Mouse (Mus musculus) cerebellum, postnatal 4 days (tissue): ENCODE results near the gene Zfp536.

Experiments
- DNase-seq, 2 experiments: peaks; one replicate each; pipeline ENCODE4 v3.0.0; 2022; ENCODE audit warnings: low spot score in 2 of 2, mixed read lengths in 1 of 2

Gene Zfp536

DNA sequence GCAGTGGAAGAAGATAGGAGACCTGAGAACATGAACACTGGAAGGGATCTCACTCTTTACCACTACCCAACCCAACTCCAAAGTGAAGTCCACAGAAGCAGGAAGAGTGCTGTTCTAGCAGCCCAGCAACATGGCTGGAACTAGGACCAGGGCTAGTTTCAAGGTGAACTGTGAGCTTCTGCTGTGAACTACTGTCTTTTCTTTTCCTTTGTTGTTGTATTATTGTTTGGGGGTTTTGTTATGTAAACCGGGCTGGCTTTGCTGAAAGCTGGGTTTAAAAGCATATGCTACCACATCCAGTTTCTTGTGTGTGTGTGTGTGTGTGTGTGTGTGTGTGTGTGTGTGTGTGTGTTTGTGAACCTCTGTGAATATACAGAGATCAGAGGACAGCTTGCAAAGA lies 216.6 kb downstream of the Zfp536 start:
- DNase-seq: no peak

DNA sequence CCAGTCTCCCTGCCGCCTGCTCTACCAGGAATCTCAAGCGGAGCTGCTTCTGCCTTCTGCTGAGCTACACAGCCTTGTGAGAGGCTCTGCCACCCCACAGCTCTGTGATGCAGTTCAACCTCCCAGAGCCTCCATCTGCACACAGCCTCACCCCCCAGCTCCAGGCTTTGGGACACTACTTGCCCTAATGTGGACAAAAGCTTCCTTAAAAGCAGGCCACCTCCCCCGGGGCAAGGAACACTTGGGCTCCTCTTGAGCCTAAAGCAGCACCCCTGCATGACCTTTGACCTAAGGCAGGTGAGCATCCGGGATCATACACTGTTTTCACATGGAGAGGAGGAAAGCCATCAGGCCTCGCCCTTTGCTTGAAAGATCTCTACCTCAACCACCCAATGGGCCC lies 219.0 kb downstream of the Zfp536 start:
- DNase-seq: no peak

DNA sequence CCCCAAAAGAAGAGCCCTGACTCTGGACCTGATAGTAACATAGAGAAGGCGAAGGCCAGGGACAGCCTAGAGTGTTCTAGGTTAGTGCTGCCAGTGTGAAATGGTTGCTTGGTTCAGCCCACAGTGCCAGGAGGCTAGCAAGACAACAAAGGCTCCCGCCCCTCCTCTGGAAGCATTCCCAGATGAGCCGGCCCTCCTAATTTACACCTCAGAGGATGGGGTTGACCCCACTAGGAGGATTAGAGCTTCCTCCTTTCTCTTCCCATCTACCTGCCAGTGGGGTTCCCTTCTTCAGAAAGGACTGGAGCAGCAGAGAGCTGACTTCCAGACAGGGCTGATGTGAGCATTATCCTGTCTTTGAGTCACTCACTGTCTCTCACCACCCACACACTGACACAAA lies 219.8 kb downstream of the Zfp536 start:
- DNase-seq: no peak

DNA sequence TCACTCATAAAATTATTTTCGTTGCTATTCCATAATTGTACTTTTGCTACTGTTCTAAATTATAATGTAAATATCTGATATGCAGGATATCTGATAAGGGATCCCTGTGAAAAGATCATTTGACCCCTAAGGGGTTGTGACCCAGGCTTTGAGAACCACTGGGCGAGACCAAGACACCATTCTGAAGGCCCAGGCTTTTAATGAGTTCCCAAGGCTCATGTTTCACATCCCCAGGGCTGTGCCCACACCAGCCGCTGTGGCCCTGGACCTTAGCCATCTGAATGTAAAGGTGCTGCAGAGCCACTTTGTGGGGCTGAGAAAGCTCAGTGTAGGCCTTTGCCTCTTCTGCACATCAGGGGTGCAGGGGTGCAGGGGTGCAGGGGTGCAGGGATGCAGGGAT lies 221.1 kb downstream of the Zfp536 start:
- no peak for DNase-seq

DNA sequence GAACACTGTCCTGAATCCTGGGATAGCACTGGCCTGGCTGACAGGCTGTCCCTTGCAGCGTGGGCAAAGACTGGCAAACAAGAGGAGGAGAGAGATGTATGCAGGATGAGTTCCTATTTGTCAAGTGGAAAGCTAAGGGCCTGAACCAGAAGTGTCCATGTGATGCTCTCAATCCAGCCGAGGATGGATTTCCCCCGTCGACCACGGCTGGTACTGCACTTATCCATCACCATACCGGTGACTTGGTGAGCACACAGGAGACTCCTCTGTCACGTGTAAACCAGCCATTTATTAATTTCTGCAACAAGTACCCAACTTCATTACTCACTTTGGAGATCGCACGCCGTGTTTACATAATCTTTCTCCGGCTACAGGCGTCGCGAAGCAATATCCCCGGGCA lies 224.6 kb downstream of the Zfp536 start:
- DNase-seq: no peak

DNA sequence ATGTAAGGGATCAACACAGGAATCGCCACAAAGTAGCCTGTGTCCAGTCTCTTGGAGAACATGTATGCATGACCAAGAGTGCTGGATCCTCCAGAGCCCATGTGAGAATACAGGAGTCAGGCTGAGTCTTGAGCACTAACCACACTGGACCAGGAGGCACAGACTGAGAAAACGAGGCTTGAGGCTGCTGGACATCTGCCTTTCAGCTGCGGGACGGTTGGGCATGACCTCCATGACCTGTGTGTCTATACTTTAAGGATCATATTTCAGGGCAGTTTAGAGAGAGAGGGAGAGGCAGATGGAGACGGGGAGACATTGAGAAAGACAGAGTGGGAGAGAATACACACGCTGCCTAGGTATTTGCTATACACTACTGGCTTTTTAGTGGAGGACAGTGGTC lies 229.4 kb downstream of the Zfp536 start:
- DNase-seq: no peak

DNA sequence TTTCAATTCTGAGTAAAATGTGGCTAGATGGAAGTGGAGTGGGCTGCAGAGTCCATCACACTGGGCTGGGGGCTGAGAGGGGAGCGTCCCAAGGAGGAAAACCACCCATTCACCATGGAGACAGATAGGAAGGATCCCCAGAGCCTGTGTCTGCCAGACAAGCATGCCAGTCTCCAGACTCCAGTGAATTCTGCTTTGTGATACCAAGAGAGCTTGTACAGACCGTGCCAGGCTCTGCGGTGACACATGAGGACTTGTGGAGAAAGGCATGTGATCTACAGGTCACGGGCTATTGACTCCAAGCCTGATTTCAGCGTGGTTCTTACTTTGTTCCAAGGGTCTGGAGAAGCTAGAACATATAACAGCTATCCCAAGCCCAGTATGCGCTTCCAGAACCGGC lies 230.5 kb downstream of the Zfp536 start:
- no peak for DNase-seq

DNA sequence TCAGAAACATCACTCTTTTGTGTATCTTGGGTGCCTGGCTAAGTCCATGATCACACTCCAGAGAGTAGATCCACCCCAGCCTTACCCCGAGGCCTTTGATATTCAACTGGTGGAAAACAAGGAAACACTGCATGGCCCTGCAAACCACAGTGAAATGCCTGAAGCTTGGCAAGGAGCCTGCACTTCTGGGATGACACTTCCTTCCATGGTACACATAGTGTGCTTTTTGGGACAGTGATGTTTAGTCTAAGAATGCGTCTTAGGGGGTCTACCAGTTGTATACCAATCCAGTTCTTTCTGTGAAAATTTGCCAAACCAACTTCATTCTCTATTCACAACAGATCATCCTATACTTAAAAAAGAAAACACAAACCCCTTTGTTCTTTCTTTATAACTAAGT lies 242.3 kb downstream of the Zfp536 start:
- DNase-seq: no peak

DNA sequence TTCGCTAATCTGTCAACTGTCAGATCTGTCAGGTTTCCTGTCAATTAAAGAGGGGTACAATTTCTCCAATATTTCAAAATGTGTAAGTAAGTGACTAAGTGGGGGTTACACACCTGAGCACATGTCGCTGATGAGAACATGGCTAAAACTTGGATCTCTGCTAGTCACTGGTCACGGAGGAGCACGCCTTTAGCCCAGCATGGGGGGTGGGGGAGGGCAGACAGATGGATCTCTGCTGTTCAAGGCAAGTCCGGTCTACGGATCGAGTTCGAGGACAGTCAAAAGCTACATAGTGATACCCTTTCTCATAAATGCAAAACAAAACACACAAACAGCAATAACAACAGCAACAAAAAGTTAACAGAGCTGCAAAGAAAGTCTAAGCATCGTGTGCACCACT lies 245.1 kb downstream of the Zfp536 start:
- DNase-seq: no peak

DNA sequence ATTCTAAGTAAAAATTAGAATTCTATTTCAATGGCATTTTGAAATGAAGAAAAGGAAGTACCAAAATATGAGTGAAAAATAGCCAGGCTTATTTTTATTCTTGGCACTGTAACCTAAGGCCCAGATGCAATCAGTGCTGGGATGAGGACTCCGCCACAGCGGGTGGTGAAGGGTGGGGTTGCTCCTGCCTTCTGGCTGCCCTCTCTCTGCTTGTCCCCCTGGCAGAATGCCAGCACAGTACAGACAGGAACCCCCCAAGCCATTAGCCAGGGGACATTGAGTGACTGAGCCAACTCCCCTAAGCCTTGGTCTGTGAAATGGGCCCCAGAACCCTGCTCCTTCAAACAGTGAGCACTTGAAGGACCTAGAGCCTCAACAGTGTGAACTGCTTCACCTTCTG lies 245.6 kb downstream of the Zfp536 start:
- DNase-seq: peak in 1 of 2 experiments; percentile 53

DNA sequence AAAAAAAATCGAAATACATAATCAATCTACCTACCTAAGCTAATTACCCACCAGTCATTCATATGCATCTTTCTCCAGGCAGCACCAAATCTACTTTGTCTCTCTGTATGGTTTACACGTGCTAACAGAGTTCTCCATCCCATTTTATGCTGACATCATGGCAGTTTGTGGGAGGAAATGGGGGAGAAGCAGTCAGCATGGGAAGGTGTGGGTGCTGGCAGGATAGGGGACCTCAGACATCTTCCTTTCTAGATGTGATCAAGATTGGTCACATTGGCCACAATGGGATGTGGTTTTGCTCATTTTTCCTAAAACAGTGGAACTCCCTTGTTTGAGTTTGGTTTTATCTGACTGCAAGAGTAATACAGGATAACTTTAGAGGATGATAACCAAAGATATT lies 252.0 kb downstream of the Zfp536 start:
- no peak for DNase-seq

DNA sequence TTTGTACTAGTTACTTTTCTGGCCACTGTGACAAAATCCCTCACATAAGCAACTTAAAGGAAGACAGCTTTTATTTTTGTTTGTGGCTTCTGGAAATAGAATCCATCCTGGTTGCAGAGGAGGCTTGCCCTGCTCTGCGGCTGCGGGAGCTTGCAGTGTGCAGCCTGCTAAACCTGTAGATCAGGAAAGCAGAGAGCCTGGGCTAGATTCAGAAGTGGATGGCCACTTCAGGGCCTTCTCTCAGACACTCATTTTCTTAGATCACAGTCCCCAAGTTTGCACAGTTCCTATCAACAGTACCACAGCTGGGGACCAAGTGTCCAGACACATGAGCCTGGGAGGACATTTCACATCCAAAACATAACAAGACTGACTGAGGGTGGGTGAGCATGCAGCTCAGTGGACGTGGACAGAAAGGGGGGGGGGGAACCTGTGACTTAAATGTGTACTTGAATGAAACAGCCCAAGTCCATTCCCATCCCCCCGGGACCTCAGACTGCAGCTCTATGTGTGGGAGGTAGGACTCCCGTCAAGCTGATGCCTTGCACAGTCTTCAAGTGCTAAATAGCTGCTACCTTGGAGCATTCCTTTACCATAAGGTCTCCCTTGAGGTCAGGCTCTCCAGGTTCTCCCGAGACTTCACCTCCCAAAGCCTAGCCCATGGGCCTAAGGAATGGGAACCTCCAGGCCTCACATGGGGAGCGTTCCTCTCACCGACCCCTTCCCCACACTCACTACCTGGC lies 262.3 kb downstream of the Zfp536 start:
- DNase-seq: no peak

DNA sequence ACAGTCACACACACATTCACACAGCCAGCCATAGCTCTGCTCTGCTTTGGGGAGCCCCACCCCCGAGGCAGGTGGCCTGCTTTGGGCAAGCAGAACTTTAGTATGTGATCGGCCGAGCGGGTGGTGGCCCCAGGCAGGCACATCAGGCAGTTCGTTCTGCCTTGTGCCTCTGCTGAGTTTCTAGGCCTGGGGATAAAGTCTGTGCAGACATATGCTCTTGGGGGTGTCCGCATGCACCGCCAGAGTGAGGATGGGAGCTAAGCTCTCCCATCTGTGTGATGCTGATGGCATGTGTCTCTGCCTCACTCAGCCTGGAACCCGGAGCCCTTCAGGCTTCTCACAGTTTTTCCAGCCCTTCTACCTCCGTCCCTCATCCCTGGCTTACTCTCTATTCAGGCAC lies 263.7 kb downstream of the Zfp536 start:
- no peak for DNase-seq

DNA sequence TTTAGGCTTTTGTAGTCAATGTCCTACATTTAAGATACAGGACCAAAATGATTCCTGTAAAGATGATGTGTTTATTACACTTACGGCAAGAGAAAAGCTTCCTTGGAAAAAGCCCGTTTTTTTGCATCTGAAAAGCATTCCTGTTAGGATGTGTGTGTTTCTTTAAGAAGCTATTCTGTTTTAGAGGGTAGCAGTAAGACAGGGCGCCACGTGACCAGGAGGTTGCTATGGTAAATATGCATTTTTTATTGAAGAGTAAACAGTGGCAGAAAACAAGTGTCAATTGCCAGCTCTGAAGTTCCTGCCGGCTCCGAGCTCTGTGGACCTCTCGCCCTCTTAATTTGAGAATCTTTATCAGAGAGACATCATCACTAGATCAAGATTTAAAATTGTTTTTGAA lies 267.9 kb downstream of the Zfp536 start:
- no peak for DNase-seq

DNA sequence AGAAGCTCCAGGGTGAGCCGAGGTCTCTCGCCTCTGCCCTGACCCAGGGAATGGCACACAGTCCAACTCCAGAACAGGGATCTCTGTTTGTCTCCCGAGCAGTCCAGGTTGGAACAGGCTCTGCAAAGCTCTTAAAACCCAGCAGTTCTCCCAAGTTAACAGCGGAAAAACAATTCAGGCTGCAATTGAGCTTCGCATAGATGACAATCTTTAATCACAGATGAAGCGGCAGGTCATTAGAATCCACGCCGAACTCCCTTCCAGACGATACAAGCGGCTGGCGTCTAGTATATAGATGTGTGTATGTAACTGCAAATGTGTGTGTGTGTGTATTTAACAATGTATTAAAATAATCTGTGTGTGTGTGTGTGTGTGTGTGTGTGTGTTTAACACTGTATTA lies 268.3 kb downstream of the Zfp536 start:
- no peak for DNase-seq

DNA sequence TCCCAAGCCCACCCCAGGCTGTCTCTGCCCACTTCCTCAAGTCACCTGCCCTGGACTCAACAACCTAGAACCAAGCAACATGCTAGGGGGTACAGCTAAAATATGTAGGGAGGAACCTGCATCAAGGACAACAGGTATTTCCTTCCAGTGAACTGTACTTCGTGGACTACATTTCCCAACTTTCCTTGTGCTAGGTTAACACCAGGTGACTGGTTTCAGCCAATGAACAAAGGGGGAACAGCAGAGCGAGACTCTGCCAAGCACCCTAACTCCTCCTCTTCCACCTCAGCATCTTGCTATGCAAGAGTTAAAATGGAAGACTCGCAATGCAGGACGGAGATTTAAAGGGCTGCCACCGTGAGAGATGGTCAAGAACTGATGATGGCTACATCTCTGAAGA lies 274.6 kb downstream of the Zfp536 start:
- no peak for DNase-seq

DNA sequence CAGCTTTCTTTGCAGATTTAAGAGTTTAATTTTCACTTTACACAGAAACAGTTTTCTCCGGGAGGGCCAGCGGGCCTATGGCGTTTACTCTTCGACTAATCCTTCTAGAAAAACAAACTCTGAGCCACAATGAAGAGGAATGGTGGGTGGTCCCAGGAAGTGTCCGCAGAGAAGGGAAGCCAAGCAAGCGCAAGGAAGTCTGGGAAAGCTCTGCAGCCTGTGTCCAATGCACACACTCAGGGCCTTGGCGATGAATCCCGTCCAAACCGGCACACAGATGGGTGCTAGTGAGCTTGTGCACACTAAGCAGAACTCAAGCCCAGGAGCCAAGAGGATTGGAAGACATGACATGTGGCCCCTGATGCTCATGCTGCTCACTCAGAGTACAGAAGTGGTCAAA lies 276.9 kb downstream of the Zfp536 start:
- DNase-seq: no peak

DNA sequence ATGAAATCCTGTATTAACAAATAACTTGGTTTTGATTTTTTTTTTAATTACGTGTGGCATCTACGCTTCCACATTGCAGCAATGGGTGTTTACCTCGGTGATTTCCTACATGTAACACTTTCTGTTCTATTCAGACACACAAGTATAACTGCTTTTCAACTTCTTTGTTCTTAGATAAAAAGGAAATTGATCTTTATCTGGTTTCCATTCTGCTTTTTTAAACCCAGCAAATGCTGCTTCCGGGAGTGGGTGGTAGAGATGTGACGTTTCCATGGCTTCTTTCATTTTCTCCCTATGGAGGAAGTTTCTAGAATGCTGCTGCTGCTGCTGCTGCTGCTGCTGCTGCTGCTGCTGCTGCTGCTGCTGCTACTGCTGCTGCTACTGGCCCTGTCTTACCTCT lies 283.1 kb downstream of the Zfp536 start:
- DNase-seq: no peak

DNA sequence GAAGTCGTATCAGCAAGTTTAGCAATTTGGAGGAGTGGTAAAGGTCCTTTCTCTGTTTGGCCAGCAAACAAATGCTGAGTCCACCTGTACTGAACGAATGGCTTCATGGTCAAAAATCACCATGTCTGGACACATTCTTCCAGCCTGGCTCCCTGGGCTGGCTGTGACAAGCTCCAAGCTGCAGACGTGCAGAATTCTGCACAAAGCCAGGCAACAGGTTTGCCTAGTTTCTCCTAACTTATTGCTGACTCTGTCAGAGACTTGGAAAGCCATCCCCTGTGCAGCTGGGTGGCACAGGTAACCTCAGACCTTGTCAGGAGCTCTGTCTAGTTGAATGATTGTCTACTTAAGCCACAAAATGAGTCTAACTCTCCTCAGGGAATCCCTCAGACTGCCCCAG lies 288.5 kb downstream of the Zfp536 start:
- no peak for DNase-seq

DNA sequence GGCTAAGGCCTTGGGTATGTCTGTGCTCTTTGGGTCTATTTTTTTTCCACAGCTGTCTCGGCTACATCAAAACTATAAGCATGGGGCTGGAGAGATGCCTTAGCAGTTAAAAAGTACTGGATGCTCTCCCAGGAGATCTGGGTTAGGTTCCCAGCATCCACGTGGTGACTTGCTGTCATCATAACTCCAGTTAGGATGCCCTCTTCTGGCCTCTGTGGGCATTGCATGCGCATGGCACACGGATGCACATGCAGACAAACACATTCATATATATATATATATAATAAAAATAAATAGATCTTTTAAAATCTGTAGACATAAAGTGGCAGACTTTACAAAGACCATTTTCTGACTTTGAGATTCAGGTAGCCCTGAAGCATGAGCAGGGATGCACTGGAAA lies 290.9 kb downstream of the Zfp536 start:
- peak in 1 of 2 experiments; percentile 30 for DNase-seq

DNA sequence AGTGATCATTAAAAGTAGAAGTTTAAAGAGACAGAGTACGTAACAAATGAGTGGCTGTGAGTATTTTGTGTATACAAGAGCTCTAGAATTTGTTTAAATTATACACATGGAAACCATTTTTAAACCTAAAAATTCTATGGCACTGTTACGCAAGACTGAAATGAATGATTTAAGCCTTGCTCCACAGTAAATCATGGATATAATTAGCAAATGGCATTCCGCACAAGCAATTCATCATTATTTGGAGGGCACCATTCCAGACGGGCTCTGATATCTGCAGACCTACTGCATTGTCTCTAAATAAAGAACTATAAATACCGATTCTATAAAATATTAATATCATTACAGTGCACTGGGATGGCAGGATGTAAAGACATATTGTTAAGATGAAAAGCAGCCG lies 292.3 kb downstream of the Zfp536 start:
- no peak for DNase-seq

DNA sequence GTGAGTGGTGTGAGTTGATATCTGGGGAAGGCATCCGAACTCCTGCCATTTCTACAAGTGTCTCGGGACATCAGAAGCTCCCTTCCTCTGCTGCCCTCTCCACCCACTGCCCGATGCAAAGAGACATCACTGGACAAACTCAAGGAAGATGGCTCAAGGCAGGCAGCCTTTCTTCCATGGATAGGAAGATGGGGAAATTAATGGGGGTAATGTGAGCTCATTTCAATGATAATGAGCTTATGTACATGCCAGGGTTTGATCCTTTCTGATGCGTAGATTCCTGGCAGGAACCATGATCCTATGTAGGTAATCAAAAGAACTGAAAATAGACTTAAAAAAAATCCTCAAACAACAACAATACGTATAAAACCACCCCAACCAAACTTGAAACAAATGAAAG lies 296.1 kb downstream of the Zfp536 start:
- no peak for DNase-seq

DNA sequence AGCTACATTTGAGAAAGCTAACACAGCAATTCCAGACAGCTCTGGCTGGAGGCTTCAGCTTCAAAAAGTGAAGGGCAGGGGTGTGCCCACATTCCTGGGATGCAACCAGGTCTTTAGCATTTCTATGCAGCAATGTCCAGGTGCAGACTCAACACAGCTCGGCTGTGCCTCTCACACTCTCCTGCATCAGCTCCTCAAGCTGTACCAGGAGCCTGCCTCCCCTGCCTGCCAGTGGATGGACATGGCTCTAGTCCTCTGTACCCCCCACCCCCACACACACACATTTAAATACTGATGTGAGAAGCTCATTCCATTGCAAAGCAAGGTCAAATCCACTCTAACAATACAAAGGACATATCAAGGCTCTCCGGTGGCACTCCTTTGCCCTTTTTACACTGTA lies 298.0 kb downstream of the Zfp536 start:
- no peak for DNase-seq

DNA sequence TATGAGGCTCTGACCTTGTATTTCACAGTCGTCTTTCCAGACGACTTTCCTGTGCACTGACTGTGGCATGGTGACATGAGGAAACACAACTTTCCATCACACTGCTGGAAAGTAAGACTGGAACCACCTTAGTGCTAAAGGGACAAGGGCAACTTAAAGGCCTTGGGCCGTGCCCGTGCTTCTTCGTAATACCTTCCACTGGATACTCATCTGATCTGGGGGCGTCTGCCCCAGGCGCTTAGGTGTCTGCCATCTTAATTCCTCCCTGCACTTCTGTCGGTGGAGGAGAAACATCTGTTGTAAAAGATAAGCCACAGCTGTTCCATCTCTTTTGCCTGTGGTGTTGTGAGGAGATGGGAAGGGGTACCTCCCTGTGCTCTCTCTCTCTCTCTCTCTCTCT lies 299.2 kb downstream of the Zfp536 start:
- no peak for DNase-seq
